Mouse (Mus musculus): ENCODE data around the gene Arhgef1.

Gene Arhgef1

DNA sequence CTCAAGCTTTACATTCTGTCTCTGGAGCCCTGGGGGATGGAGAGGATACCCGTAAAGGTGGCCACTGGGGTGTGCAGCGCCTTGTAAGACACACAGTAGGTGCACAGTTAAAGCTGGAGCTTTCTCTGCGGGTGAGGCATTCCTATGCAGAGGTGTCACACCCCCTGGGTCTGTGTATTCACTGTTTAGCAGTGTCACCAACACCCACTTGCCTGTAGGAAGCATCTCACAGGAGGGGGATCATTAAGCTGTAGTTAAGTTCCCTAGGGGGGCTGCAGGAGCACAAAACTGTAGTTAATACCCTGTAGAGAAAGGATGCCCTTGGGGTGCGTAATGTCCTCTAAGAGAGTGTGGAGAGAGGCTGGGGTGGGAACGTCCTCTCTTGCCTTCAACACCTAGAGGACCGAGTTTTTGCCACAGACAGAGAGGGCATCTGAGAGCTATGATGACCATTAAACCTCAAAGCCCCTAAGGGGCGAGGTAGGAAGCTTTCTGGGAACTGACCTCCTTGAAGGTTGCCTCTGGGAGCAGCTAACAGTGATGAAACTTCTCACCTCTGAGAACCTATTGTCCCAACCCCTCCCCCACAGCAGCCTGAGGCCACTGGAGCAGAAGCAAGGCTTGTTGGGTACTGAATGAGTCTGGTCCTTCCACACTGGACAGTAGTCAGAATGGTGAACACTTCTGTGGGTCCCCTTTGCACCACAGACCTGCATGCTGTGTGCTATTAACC is 44.8 kb downstream of the Arhgef1 start:
- DNase-seq, result no peak

DNA sequence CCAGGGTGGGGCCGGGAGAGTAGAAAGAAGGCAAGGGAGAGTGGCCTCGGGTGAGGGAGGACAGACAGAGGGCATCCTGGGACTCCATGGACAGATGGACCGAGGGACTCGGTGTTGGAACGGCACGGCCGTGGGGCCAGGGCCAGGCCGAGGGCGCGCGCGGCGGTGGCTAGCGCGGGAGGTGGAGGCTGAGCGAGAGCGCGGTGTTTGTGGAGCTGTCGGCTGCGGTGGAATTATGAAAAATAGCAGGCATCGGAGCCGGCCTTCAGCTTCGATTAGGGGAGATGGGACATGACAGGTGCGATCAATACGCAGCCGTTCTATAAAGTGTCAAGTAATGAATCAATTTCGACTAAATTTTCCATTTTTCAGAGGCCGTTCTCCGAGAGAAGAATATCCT is 46.1 kb downstream of the Arhgef1 start:
- no peak for DNase-seq

DNA sequence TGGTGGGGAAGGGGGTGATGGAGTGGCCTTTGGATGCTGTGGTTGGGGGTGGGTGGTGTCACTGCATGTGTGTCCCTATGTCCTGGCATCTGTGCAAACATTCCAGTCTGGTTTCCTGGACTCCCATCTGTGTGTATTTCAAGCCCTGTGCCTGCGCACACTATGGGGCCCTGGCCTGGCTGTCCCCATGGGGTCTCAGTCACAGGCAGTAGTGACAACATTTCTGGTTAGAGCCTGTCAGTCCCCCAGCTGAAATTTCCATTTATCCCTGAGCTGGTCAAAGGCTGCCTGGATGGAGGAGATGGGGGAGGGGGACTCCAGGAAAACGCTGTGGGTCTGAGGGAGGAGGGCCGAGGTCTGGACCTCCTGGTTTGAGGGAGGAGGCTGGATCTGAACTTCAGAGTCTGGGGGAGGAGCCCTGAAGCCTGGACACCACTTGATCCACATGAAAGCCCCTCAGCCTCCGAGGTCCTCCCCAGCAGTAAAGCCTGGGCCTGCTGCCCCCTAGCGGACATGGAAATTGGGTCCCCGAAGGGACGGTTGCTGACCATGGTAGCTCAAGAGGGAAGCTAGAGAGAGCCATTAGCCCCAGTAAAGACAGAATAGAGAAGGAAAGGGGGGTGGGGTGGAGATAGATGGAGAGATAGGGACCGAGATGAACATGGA is 47.4 kb downstream of the Arhgef1 start:
- peak; percentile 74 for DNase-seq

- DNase-seq, result no peak
These were observed 51.3 kb downstream of the Arhgef1 start for GRCm38 (mm10) chr7:24953966-24954365.

GRCm38 (mm10) chr7:24954450-24954849 is 51.7 kb downstream of the Arhgef1 start:
- peak; percentile 12 for DNase-seq

- DNase-seq, result no peak
These were observed 52.5 kb downstream of the Arhgef1 start for GRCm38 (mm10) chr7:24955226-24955625.

DNA sequence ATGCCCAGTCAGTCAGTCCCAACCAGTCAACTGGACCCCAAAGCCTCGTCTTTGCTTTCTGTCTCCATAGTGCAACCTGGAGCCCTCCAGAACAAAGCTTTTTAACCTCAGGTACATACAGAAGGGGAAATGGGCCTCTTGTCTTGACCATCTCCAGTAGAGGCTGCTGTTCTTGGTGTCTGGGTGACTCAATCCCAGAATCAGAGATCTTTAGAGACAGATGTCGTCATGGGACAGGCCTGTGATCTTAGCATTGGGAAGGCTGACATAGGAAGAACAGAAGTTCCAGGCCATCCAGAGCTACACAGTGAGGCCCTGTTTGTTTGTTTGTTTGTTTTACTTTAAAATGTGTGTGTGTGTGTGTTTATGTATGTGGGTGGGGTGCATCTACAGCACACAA is 61.6 kb downstream of the Arhgef1 start:
- no peak for DNase-seq

DNA sequence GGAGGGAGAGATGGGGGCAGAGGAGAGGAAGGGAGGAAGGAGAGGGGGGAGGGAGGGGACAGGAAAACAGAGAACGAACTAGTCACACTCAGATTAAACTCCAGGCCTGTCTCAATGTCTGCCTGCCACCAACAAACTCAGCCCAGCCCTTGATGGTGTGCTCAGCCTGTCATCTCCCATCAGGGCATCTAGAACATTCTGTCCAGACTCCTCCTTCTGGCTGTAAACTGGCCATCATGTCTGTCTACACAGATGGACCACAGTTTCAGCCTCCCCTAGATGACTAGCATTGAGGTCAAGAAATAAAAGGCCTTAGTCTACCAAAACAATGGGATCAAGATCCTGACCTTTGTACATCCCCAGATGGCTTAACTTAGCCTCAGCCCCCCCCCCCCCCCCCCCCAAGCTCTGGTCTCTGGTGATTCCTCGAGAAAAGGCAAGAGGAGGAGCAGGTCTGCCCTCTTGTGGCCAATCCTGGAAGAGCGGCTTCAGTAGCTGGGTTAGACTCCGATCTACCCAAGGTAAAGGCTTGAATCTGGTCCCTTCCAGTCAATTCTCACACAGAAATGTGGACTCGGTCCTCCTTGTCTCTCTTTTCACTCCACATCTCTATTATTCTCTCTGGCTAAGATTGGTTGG is 62.3 kb downstream of the Arhgef1 start:
- peak; percentile 70 for DNase-seq

- DNase-seq, result no peak
These were observed 65.3 kb downstream of the Arhgef1 start for GRCm38 (mm10) chr7:24967966-24968365.

- no peak for DNase-seq
These were observed 65.8 kb downstream of the Arhgef1 start for GRCm38 (mm10) chr7:24968463-24968862.

DNA sequence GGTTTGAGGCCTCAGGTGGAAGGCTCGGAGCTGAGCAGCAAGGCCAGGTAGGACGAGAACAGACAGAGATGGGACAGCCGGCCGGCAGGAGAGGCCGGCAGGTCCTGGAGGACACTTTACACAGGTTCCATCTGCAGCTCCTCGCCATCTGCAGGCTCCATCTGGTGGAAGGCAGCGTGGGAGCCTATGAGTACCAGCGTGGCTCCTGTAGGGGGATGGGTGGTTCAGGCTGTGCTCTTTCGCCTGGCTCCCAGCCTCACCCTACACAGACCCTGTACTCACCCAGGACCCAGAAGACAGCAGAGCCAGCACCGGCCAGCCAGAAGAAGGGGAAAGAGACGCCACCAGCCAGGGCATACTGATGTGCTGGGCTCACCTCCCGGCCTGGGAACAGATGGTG is 67.1 kb downstream of the Arhgef1 start:
- DNase-seq, result no peak

GRCm38 (mm10) chr7:24970341-24970740 is 67.6 kb downstream of the Arhgef1 start:
- no peak for DNase-seq

DNA sequence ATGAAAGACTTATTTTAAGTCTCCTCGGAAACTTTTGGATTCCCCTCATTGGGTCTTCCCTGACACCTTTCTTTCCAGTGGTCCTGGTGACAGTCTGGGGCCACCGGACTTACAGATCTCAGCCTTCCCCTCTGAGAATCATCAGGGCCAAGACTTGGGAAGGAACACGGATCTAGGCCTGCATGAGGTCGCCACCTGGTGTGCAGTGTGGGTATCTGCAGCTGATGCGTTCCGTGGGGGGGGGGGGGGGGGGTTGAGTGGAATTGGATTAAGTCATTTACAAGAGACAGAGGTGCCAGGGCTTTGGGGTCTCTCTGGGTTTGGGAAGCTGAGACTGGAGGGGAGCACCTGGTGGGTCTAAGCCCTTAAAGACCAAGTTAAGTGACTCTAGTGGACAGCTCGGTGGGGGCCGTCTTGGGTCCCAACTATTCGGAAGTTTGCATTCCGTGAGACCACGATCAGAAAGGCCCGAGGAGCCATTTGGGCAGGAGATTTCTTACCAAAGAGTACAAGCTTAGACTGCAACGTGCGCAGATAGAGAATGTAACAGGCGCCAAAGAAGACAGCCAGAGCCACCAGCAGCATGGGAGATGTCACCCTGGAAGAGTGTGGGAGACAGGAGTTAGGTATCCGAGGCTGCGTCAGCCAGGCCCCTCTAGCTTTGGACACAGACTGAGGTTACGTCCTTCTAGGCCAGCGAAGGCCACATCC is 68.7 kb downstream of the Arhgef1 start:
- peak; percentile 60 for DNase-seq

DNA sequence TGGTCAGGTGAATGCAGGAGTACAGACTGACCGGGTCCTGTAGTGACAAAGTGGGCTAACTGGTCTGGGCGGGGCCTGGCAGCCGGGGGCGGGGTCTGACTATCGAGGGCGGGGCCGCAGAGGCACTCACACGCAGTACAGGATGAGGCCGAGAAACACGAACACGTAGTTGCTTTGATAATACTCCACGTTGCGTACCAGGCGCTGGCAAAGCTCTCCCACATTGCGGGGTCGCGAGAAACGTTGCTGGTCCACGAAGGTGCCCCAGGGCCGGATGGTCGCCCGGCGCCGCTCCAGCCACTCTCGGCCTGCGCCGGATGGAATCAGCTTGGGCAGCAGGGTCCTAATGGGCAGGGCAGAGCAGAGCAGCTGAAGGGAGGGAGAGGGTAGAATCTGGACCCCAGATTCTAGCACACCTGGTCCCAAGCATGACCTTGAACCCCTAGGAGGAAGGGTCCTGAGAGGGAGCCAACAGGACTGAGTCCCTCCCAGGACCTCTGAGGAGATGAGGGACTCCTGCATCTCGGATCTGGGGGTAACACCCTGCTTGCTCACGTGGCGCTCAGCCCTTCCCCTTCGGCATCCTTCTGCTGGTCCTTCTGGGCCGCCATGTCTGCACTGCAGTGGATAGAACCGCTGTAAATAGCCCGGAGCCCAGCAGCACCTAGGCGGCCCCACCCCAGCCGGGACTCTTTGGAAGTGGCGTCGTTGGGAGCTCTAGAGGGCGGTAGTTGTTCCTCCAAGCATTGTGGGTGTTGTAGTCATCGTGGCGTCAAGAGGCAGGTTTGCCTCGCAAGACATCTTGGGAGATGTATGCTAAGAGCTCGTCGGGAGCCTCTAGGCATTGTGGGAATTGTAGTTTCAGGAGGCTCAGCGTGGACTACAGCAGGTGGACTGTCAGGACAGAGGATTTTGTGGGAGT is 69.5 kb downstream of the Arhgef1 start, which contains the start of gene Rabac1:
TSS of gene Rabac1 (minus strand) at position 783 of the 922 bp plus-strand sequence.
- peak; percentile 92 for DNase-seq

DNA sequence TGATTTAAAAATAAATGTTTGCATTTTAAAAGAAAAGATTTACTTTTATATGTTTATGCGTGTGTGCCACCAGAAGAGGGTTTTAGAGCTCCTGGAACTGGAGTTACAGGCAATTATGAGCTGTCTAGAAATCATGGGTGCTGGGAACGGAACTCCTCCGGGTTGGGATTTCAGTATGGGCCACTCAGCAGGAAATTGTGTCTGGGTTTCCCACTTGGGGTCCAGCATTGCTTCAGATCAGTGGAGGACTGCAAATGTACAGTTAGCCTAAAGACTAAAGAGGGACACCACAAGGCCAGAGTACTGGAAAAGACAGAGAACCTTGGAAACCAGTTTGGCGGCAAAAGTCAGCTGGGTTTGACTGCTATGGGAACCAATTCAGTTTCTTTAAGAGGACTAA is 70.5 kb downstream of the Arhgef1 start:
- DNase-seq, result no peak

GRCm38 (mm10) chr7:24973902-24974301 is 71.2 kb downstream of the Arhgef1 start:
- no peak for DNase-seq

DNA sequence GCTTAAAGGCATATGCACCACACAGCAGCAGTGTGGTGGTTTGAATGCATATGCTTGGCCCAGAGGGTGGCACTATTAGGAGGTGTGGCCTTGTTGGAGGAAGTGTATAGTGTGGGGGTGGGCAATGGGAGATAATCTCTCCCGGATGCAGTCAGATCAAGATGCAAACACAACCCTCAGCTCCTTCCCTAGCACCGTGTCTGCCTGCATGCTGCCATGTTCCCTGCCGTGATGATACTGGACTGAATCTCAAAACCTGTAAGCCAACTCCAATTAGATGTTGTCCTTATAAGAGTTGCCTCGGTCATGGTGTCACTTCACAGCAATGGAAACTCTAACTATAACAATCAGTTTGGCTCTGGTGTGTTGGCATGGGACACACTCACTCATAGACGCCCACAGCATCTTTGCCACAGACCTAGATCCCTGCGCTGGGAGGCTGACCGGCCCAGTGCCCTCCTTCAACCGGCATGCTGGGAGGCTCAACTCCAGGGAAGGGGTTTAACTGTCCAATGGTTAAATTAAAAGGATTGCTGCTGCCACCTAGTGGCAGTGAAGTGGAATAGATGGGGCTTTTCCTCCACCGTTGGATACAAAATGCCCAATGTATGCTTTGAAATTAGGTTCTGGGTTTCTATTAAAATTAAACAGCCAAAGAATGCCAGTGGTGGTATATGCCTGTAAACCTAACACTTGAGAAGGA is 72.3 kb downstream of the Arhgef1 start:
- peak; percentile 31 for DNase-seq
